Mouse (Mus musculus) liver, embryonic 14.5 days (tissue): Measurements from ENCODE around the gene Rims3. TPM values are rescaled to one million over a fixed set of nuclear protein-coding genes. Genes with fewer than 3 reads are reported as not detected.
A peak's percentile ranks its signal among the peaks of the same experiment; 100 is the strongest.

Experiments
- ATAC-seq: fragments of 200-750 bp; cut with Nextera tagmentation; 2 replicates; pipeline ENCODE4 v1.8.0; 2017; ENCODE audit warnings: moderate number of reproducible peaks, mild to moderate bottlenecking, moderate library complexity; ENCODE audit not compliant: insufficient read depth
- DNase-seq, 3 experiments: peaks; one replicate each; pipeline ENCODE4 v3.0.0-alpha.2; 2012 to 2013; ENCODE audit warnings: low read depth in 3 of 3, low spot score in 3 of 3
- H3K27ac ChIP-seq: fragments of 300-500 bp; sonication (generic); 2 replicates; pipeline ENCODE4 v1.5.1; 2014; ENCODE audit warnings: moderate library complexity, mild to moderate bottlenecking, control low read depth, inconsistent platforms
- H3K27me3 ChIP-seq: fragments of 300-500 bp; sonication (generic); 2 replicates; pipeline ENCODE4 v1.6.1; 2014; ENCODE audit warnings: mild to moderate bottlenecking, low read length, moderate library complexity; ENCODE audit not compliant: control insufficient read depth, insufficient read depth
- H3K36me3 ChIP-seq: fragments of 300-500 bp; sonication (generic); replicated peaks from 2 replicates; pipeline ENCODE4 v1.6.1; 2014; ENCODE audit warnings: low read depth; ENCODE audit not compliant: control insufficient read depth, insufficient read depth
- H3K4me1 ChIP-seq, 2 experiments: fragments of 200-500 bp in 1 of 2; fragments of 300-500 bp in 1 of 2; sonication (generic) in 1 of 2; replicated peaks; 2 replicates each; pipeline ENCODE4 v1.6.1; 2012 to 2014; ENCODE audit warnings: antibody characterized with exemption in 1 of 2, inconsistent platforms in 1 of 2, low read length in 1 of 2; ENCODE audit not compliant: control insufficient read depth in 2 of 2, insufficient read depth in 2 of 2
- H3K4me2 ChIP-seq: fragments of 300-500 bp; sonication (generic); 2 replicates; pipeline ENCODE4 v1.6.1; 2014; ENCODE audit warnings: low read depth, mild to moderate bottlenecking, control low read depth, moderate library complexity
- H3K4me3 ChIP-seq, 2 experiments: fragments of 200-500 bp in 1 of 2; fragments of 300-500 bp in 1 of 2; sonication (generic) in 1 of 2; 2 replicates each; pipeline ENCODE4 v1.5.1; 2012 to 2014; ENCODE audit warnings: low read depth in 2 of 2, low read length in 2 of 2, mild to moderate bottlenecking in 2 of 2, control low read depth in 1 of 2, inconsistent platforms in 1 of 2, moderate library complexity in 1 of 2; ENCODE audit not compliant: insufficient read depth in 1 of 2
- H3K9ac ChIP-seq: fragments of 300-500 bp; sonication (generic); replicated peaks from 2 replicates; pipeline ENCODE4 v1.6.1; 2014; ENCODE audit warnings: mild to moderate bottlenecking, control low read depth, moderate library complexity
- H3K9me3 ChIP-seq: fragments of 300-500 bp; sonication (generic); 2 replicates; pipeline ENCODE4 v1.6.1; 2016; ENCODE audit warnings: low read length, mixed read lengths; ENCODE audit not compliant: control insufficient read depth
- CTCF ChIP-seq: IDR thresholded peaks from 2 replicates; pipeline ENCODE4 v1.5.1; 2016; ENCODE audit warnings: antibody characterized with exemption, low read depth, control low read depth
- EP300 ChIP-seq: IDR thresholded peaks from 2 replicates; pipeline ENCODE4 v1.6.1; 2016; ENCODE audit warnings: antibody characterized with exemption, low read depth
- WGBS: fragments of 180-500 bp; shearing (Covaris S2); extraction: QIAGEN DNeasy Blood & Tissue Kit; methylation state at CpG from one replicate; pipeline ENCODE4 v1.1.7; 2014; ENCODE audit not compliant: insufficient replicate concordance; 5-methylcytosine and 5-hydroxymethylcytosine counted together
- polyA plus RNA-seq, 2 experiments: library from polyadenylated mRNA; depleted of rRNA in 1 of 2; stranded (reverse) in 1 of 2; unstranded in 1 of 2; fragments of >200 nt; fragmentation: Nextera tagmentation in 1 of 2; extraction: Ambion mirVana in 1 of 2; gene quantifications; 2 replicates each; pipeline versions ENCODE4 v1.2.1 to v1.2.3; 2012 to 2014

The Rims3 gene
- polyA plus RNA-seq, 2 experiments = 0.15 to 0.19 TPM

DNA sequence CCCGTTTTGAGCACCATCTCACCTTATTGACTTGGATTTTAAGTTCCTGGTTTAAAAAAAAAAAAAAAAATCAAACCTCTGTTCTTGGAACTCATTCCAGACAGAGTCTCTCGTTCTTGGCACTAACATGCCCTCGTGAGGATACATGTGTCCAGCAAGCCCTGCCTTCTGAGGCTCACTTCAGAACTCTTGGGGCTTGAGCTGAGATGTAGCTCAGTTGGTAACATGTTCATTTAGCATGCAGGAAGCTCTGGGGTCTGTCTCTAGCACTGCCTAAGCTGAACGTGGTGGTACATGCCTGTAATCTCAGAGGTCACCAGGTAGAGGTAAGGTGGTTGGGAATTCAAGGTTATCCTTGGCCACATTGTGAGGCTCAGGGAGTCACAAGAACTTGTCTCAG, 31.5 kb downstream of the Rims3 start:
- no peak for ATAC-seq
- H3K27me3 ChIP-seq = no peaks in the 10 kb centered on the region
- no peak overlapping the region for H3K9ac ChIP-seq
- no peaks in the 10 kb centered on the region for H3K36me3 ChIP-seq
- H3K27ac ChIP-seq = no peak overlapping the region
- no peak overlapping the region for H3K4me2 ChIP-seq
- 34% methylated on average over 4 of the region's 4 CpGs for WGBS
- H3K4me3 ChIP-seq = no peak overlapping the region
- peaks cover 0 to 6% of the 10 kb centered on the region in 2 experiments; a peak in 1 of 4 replicates for H3K4me1 ChIP-seq
- no peak for DNase-seq
- no peak for TF ChIP-seq CTCF
- no peak for TF ChIP-seq EP300
- H3K9me3 ChIP-seq = no peaks in the 10 kb centered on the region

DNA sequence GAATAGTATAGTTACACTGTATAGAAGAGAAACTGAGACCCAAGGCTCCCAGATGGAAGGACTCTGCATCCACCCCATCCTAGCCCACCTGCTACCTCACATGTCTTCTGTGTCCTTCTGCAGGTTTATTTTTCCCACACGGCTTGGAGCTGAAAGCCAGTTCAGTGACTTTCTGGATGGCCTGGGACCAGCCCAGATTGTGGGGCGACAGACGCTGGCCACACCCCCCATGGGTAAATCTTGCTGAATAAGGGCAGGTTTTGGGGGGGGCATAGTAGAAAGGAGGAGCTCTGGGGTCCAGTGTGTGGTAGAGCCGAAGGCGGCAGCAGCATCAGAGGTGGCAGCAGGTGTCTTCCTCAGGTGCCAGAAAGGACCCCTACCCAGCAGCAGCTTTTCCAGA, 32.2 kb downstream of the Rims3 start:
- Histone ChIP-seq H3K27ac (no peak overlapping the region), H3K4me3 (no peak overlapping the region), H3K4me2 (no peak overlapping the region), H3K9ac (no peak overlapping the region), H3K9me3 (no peaks in the 10 kb centered on the region), H3K27me3 (no peaks in the 10 kb centered on the region), H3K36me3 (no peaks in the 10 kb centered on the region), H3K4me1 (peaks cover 0 to 6% of the 10 kb centered on the region in 2 experiments; a peak in 1 of 4 replicates)
- ATAC-seq (no peak), DNase-seq (no peak)
- WGBS = 63% methylated on average over 5 of the region's 5 CpGs
- no peak for TF ChIP-seq EP300
- no peak for TF ChIP-seq CTCF

DNA sequence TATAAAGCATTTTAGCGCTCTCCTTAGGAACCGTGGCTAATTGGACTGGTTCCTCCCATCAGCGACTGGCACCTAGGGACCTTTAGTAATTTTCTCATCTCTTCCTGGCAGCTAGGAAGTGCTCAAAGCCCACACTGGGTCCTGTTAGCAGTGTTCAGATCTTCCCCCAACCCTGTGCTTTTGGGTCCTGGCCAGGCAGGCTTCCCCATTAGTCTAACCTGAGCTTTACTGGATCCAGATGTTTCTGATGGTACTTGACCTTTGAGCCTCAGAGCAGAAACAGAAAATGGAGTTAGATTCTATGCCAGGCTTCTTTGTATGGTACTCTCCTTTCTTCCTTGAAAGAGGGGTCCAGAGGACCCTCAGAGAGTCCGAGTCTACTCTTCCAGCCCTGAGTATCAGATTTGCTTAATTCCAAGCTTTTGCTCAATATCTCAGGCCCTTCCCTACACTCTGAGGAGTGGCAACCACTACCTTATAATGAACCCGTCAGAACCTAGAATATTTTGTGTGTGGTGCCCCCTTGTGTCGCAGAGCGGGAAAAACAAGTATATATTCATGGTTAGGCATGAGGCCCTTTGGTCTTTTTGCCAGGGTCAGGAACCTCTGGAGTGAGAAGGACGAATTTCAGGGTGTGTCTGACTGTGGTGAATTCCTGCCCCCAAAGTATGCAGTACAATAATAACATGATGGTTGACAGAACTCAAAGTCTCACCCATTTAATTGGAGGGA, 32.9 kb downstream of the Rims3 start:
- Histone ChIP-seq H3K36me3 (no peaks in the 10 kb centered on the region), H3K4me3 (no peak overlapping the region), H3K4me1 (peaks cover 0 to 6% of the 10 kb centered on the region in 2 experiments; a peak in 1 of 4 replicates), H3K27ac (no peak overlapping the region), H3K9me3 (no peaks in the 10 kb centered on the region), H3K27me3 (no peaks in the 10 kb centered on the region), H3K4me2 (no peak overlapping the region), H3K9ac (no peak overlapping the region)
- TF ChIP-seq EP300 (no peak), CTCF (peak; percentile 61)
- ATAC-seq (no peak), DNase-seq (peak in 2 of 3 experiments; percentile 7 to 13)
- 26% methylated on average over 8 of the region's 8 CpGs for WGBS

DNA sequence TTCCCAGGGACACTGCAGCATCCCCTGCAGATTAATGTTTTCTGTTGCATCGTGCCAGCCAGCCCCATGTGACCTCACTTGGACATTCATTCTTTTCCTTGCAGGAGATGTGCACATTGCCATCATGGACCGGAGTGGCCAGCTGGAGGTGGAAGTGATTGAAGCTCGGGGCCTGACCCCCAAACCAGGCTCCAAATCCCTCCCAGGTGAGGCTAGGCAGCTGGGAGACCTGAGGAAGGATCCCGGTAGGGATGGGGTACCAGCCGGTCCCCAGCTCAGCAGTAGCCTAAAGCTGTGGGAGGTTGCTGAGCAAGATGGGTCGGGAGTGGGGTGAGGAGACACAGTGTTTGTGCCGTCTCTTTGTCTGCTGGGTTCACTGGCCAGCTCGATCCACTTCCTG, 34.3 kb downstream of the Rims3 start:
- peaks cover 0 to 6% of the 10 kb centered on the region in 2 experiments; a peak in 1 of 4 replicates for H3K4me1 ChIP-seq
- no peak overlapping the region for H3K9ac ChIP-seq
- no peaks in the 10 kb centered on the region for H3K36me3 ChIP-seq
- DNase-seq = no peak
- 57% methylated on average over 8 of the region's 8 CpGs for WGBS
- TF ChIP-seq CTCF (no peak), EP300 (no peak)
- no peaks in the 10 kb centered on the region for H3K27me3 ChIP-seq
- H3K27ac ChIP-seq = no peak overlapping the region
- H3K4me2 ChIP-seq = no peak overlapping the region
- no peaks in the 10 kb centered on the region for H3K9me3 ChIP-seq
- H3K4me3 ChIP-seq = no peak overlapping the region
- ATAC-seq = no peak

DNA sequence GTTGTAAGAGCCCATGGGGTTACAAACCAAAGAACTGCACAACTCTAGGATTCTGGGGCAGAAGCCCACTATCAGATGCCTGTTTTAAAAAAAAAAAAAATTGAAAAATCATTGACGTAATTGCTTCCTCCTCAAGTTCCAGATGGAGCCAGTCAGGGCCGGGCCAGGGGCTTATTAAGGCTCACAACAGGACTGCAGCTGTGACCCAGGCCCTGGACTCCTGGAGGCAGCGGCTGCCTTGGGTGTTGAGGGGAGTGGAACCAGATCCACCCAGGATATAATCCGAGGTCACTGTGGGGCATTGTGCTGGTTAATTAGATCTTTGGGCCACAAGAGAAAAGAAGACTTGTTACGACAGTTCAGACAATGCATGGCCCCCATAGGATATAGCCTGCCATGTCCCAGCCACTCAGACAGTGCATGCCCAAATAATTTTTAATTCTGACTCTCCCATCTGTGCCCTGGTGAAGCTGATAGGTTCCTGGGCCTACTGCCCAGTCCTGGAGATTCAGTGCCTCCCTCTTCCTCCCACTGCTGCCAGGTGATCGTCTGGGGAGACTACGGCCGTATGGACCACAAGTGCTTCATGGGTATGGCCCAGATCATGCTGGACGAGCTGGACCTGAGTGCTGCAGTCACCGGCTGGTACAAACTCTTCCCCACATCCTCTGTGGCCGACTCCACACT, 36.3 kb downstream of the Rims3 start:
- DNase-seq (no peak), ATAC-seq (no peak)
- Histone ChIP-seq H3K4me3 (no peak overlapping the region), H3K27me3 (no peaks in the 10 kb centered on the region), H3K9me3 (no peaks in the 10 kb centered on the region), H3K4me2 (no peak overlapping the region), H3K4me1 (no peaks in the 10 kb centered on the region), H3K9ac (no peak overlapping the region), H3K27ac (no peak overlapping the region), H3K36me3 (no peaks in the 10 kb centered on the region)
- TF ChIP-seq EP300 = no peak
- TF ChIP-seq CTCF = no peak
- WGBS = 62% methylated on average over 11 of the region's 11 CpGs
